Mouse (Mus musculus) liver, adult 2 months (tissue): ENCODE results near the gene Ctsl. TPM values are rescaled to one million over a fixed set of nuclear protein-coding genes. Genes with fewer than 3 reads are reported as not detected.
A peak's percentile ranks its signal among the peaks of the same experiment; 100 is the strongest.

Experiments used
- DNase-seq: peaks from one replicate; pipeline ENCODE4 v3.0.0-alpha.2; 2011; ENCODE audit warnings: low read depth, low spot score; ENCODE audit errors: extremely low read depth
- H3K27ac ChIP-seq: fragments of 200-500 bp; replicated peaks from 2 replicates; pipeline ENCODE4 v1.5.1; 2012; ENCODE audit warnings: low read depth, mild to moderate bottlenecking, control low read depth, inconsistent platforms, low read length; ENCODE audit not compliant: insufficient read depth
- H3K27me3 ChIP-seq: fragments of 200-500 bp; 2 replicates; pipeline ENCODE4 v1.6.1; 2012; ENCODE audit warnings: mild to moderate bottlenecking, moderate library complexity, low read length, inconsistent platforms; ENCODE audit not compliant: control insufficient read depth, insufficient read depth
- H3K36me3 ChIP-seq: fragments of 200-500 bp; 2 replicates; pipeline ENCODE4 v1.6.1; 2012; ENCODE audit warnings: low read length, inconsistent platforms; ENCODE audit not compliant: control insufficient read depth, insufficient read depth
- H3K4me1 ChIP-seq: fragments of 200-500 bp; 2 replicates; pipeline ENCODE4 v1.6.1; 2011; ENCODE audit warnings: low read length; ENCODE audit not compliant: control insufficient read depth, insufficient read depth
- H3K4me3 ChIP-seq: fragments of 200-500 bp; 2 replicates; pipeline ENCODE4 v1.5.1; 2011; ENCODE audit warnings: low read depth, mild to moderate bottlenecking, control low read depth, low read length, moderate library complexity; ENCODE audit not compliant: insufficient read depth
- H3K79me2 ChIP-seq: fragments of 200-500 bp; 2 replicates; pipeline ENCODE4 v1.6.1; 2012; ENCODE audit warnings: inconsistent platforms, mild to moderate bottlenecking, low read length, moderate library complexity; ENCODE audit not compliant: control insufficient read depth, insufficient read depth
- H3K9ac ChIP-seq: fragments of 200-500 bp; 2 replicates; pipeline ENCODE4 v1.6.1; 2012; ENCODE audit warnings: low read depth, mild to moderate bottlenecking, control low read depth, inconsistent platforms, low read length
- CTCF ChIP-seq: fragments of 200-500 bp; IDR thresholded peaks from 2 replicates; pipeline ENCODE4 v1.5.1; 2011; ENCODE audit warnings: low read depth, low read length, control low read depth
- POLR2A ChIP-seq: fragments of 200-500 bp; IDR thresholded peaks from 2 replicates; pipeline ENCODE4 v1.6.1; 2011; ENCODE audit warnings: low read length, control low read depth; ENCODE audit not compliant: insufficient read depth; ENCODE audit errors: extremely low read depth
- WGBS: fragments of 180-500 bp; shearing (Covaris S2); methylation state at CpG from one replicate; pipeline ENCODE4 v1.1.7; 2018; 5-methylcytosine and 5-hydroxymethylcytosine counted together
- polyA plus RNA-seq: library from polyadenylated mRNA; depleted of rRNA; stranded (reverse); fragments of >200 nt; gene quantifications from 2 replicates; pipeline ENCODE4 v1.2.3, GENCODE M21; 2012
- total RNA-seq: library from RNA; depleted of rRNA; stranded (reverse); fragments of >200 nt; gene quantifications from 2 replicates; pipeline ENCODE4 v1.2.3, GENCODE M21; 2014

Ctsl gene
- total and polyA plus RNA-seq, 2 experiments = 300 to 624 TPM

DNA sequence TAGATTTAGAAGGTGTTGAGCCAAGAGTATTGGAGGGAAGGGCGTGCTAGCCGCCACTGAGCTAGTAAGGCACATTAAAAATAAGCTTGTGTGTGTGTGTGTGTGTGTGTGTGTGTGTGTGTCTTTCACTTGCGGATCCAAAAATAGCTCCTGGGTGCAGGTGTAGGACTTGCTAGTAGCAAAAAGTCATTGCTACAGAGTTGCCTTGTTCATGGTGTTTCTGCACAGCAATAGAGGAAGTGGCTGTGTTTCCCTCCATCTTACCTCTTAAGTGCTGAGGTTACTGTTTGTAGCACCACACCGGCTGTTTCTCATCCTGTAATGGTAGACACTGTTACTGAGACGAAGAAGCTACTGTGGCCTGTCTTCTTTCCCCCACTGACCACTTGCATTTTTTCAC is 37.3 kb upstream of the Ctsl start:
- Histone ChIP-seq H3K4me1 (peaks cover 6% of the 10 kb centered on the region), H3K27ac (no peak overlapping the region), H3K9ac (no peak overlapping the region), H3K4me3 (no peak overlapping the region), H3K27me3 (no peaks in the 10 kb centered on the region), H3K79me2 (no peaks in the 10 kb centered on the region), H3K36me3 (no peaks in the 10 kb centered on the region)
- TF ChIP-seq POLR2A (no peak), CTCF (no peak)
- WGBS = 96% methylated on average over 5 of the region's 5 CpGs
- DNase-seq = no peak

DNA sequence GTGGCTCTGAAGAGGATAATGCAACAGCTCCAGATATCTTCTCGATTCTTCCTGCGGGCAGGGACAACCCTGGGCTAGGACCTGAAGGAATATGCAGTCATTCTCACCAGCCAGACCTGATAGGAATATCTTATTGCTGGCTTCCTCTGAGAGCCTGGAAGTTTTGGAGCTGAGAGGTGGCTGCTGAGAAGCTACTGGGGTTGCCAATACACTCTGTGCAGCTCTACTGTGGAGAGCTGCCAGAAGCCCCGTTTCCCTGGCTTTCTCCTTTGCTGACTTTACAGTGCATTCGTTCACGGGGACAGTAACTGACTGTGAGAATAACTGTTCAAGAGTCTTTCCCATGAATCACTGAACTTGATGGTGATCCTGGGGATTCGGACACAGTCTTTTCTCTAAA is 34.9 kb upstream of the Ctsl start:
- 76% methylated on average over 6 of the region's 6 CpGs for WGBS

DNA sequence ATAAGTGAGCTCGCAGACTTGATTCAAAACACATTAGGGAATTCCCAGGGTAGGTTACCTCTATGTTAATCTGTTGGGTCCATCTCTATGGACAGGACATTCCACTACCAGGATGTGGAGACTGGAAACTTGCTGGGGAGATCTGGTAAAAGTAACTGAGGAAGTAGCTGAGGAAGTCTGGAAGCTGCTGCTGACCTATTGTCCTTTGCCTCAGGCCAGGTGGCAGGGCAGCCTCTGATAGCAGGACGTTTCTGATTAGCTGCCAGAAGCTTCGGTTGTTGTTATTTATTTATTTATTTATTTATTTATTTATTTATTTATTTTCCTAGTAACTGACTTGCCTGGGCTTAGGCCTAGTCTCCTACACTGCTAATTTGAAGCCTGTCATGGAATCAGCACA is 32.8 kb upstream of the Ctsl start:
- 33% methylated on average over 3 of the region's 3 CpGs for WGBS
- TF ChIP-seq POLR2A = no peak
- TF ChIP-seq CTCF = no peak
- Histone ChIP-seq H3K36me3 (no peaks in the 10 kb centered on the region), H3K27ac (0 out of 2 replicates have a peak overlapping the region, but pooled peaks have one; percentile 12), H3K79me2 (no peaks in the 10 kb centered on the region), H3K9ac (no peak overlapping the region), H3K4me1 (peaks cover 28% of the 10 kb centered on the region), H3K4me3 (no peak overlapping the region), H3K27me3 (no peaks in the 10 kb centered on the region)
- DNase-seq = peak; percentile 52

More for the DNA sequence above, 34.9 kb upstream of the Ctsl start:
- H3K4me1 ChIP-seq = peaks cover 18% of the 10 kb centered on the region
- no peak for DNase-seq
- no peak overlapping the region for H3K27ac ChIP-seq
- H3K79me2 ChIP-seq = no peaks in the 10 kb centered on the region
- H3K36me3 ChIP-seq = no peaks in the 10 kb centered on the region
- no peaks in the 10 kb centered on the region for H3K27me3 ChIP-seq
- H3K9ac ChIP-seq = no peak overlapping the region
- H3K4me3 ChIP-seq = no peak overlapping the region
- TF ChIP-seq POLR2A (no peak), CTCF (no peak)

DNA sequence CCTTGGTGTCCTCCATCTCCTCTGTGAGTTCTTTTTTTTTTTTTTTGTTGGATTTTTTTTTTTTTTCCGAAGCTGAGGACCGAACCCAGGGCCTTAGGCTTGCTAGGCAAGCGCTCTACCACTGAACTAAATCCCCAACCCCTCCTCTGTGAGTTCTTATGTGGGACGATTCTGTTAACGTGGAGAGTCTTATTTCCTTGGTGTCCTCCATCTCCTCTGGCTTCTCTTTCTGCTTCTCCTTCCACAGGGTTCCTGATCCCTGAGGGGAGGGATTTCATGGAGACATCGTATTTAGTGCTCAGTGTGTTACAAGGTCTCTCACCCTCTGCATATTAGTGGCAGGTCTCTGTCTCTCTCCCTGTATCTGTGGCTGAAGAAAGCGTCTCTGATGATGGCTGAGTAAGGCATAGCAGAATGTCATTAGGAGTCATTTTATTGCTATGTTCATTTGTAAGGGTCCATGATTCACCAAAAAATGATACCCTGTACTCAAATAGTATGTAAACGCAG is 32.3 kb upstream of the Ctsl start:
- H3K79me2 ChIP-seq = no peaks in the 10 kb centered on the region

GRCm38 (mm10) chr13:64402504-64402949 is 31.8 kb upstream of the Ctsl start:
- Histone ChIP-seq H3K9ac (no peak overlapping the region), H3K4me1 (peaks cover 30% of the 10 kb centered on the region), H3K27me3 (no peaks in the 10 kb centered on the region), H3K27ac (peak overlapping the region; percentile 79), H3K4me3 (no peak overlapping the region), H3K79me2 (no peaks in the 10 kb centered on the region), H3K36me3 (no peaks in the 10 kb centered on the region)
- DNase-seq = no peak
- TF ChIP-seq CTCF = no peak
- no peak for TF ChIP-seq POLR2A
- 61% methylated on average over 10 of the region's 10 CpGs for WGBS

More for the DNA sequence above, 32.3 kb upstream of the Ctsl start:
- Histone ChIP-seq H3K27me3 (no peaks in the 10 kb centered on the region), H3K4me3 (no peak overlapping the region), H3K27ac (peak overlapping the region; percentile 79), H3K4me1 (peaks cover 30% of the 10 kb centered on the region), H3K36me3 (no peaks in the 10 kb centered on the region), H3K9ac (no peak overlapping the region)
- TF ChIP-seq CTCF (no peak), POLR2A (no peak)
- whole genome bisulfite sequencing = 83% methylated on average over 8 of the region's 8 CpGs
- no peak for DNase-seq

DNA sequence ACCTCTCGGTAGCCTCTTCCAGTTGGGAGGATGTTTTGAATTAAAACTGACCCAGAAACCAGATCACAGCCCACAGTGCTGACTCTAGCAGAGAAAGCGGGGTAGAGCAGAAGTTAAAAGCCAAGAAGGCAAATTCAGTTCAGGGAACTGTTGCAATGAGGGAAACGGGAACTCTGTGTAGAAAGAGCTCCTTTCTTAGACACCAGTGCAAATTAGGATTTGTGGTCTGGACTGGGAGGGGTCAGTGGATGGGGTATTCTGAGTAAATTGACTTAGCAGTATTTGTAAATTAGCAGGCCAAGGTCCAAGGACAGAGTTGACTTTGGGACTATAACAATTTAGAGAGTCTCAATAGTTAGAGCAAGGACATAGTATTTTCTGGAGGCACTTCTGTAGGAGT is 31.3 kb upstream of the Ctsl start:
- H3K36me3 ChIP-seq = no peaks in the 10 kb centered on the region
- peak; percentile 85 for DNase-seq
- H3K9ac ChIP-seq = peak overlapping the region; percentile 28; the same call in 1 of the 2 replicates
- no peak overlapping the region for H3K4me3 ChIP-seq
- TF ChIP-seq POLR2A = no peak
- TF ChIP-seq CTCF = no peak
- WGBS = 3% methylated on average over 3 of the region's 3 CpGs
- no peaks in the 10 kb centered on the region for H3K27me3 ChIP-seq
- no peaks in the 10 kb centered on the region for H3K79me2 ChIP-seq
- H3K27ac ChIP-seq = peak overlapping the region; percentile 79
- H3K4me1 ChIP-seq = peaks cover 30% of the 10 kb centered on the region
